32 mouse cellular contexts compared by ENCODE assay signal in the genomic region with DNA sequence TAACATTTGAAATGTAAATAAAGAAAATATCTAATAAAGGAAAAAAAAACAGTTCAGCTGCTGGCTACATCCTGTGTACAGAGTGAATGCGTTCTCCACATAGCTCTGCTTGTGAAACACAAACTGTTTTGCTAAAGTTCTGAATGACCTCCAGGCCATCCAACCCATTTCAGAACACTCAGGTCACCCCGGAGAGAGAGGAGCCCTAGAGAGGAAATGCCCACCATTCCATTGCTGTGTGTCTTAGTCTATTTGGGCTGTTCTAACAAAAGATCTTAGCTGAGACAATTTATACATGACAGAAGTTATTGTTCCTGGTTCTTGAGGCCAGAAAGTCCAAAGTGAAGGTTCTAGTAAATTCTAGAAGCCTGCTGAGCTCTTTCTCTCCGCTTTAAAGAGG. TPM values are rescaled to one million over a fixed set of nuclear protein-coding genes. Genes with fewer than 3 reads are reported as not detected.
DNase-seq lines count a peak whose midpoint lies in the region; TF ChIP-seq lines count a peak whose summit lies in the region.
"Had no signal": no experiment of that assay in that cellular context is flagged by ENCODE, and none has a peak within 500 bp of the region (broad histone marks: within the 10 kb centered on the region; RNA-seq: fewer than 3 reads in every experiment).

No protein-coding gene starts in this region.

- no peaks in the 10 kb centered on the region for H3K36me3 ChIP-seq in kidney, adult 2 months (ENCODE audit: control insufficient read depth, insufficient read depth, low read length)
- H3K36me3 ChIP-seq: forebrain, embryonic 12.5 days; hindbrain, embryonic 13.5 days; limb, embryonic 12.5 days; liver, embryonic 13.5 days; midbrain, embryonic 10.5 days; stomach, embryonic 15.5 days had no signal

- H3K4me1 ChIP-seq in kidney, adult 2 months (ENCODE audit: control insufficient read depth, insufficient read depth, low read length), result no peaks in the 10 kb centered on the region
- H3K4me1 ChIP-seq in embryonic fibroblast, embryonic 13.5 days (ENCODE audit: control insufficient read depth, insufficient read depth, low read length), result 0 out of 2 replicates have a peak, but pooled peaks cover 3% of the 10 kb centered on the region
- H3K4me1 ChIP-seq: forebrain, embryonic 12.5 days; hindbrain, embryonic 13.5 days; limb, embryonic 12.5 days; liver, embryonic 13.5 days; midbrain, embryonic 10.5 days; stomach, embryonic 15.5 days had no signal

- H3K27me3 ChIP-seq in kidney, adult 2 months (replicated peaks; ENCODE audit: control insufficient read depth, insufficient read depth, low read length), result no peaks in the 10 kb centered on the region
- H3K27me3 ChIP-seq: CH12.LX; forebrain, embryonic 12.5 days; hindbrain, embryonic 13.5 days; limb, embryonic 12.5 days; liver, embryonic 13.5 days; Patski; stomach, embryonic 15.5 days had no signal

- H3K27ac ChIP-seq in kidney, adult 2 months (ENCODE audit: insufficient read depth, low read depth, low read length), result peak overlapping the region; percentile 42; the same call in 1 of the 2 replicates
- peak overlapping the region; percentile 21; the same call in 1 of the 2 replicates for H3K27ac ChIP-seq in embryonic fibroblast, embryonic 13.5 days (ENCODE audit: insufficient read depth, low read length)
- H3K27ac ChIP-seq: forebrain, embryonic 12.5 days; hindbrain, embryonic 13.5 days; left cerebral cortex, adult 2 months; limb, embryonic 12.5 days; liver, embryonic 13.5 days; midbrain, embryonic 10.5 days; stomach, embryonic 15.5 days had no signal

- TF ChIP-seq CTCF in kidney, adult 2 months (conservative IDR thresholded peaks at IDR 0.05; ENCODE audit: insufficient read depth, insufficient read length, low read depth, low read length), result no peak
- no peak for TF ChIP-seq CTCF in embryonic fibroblast, embryonic 13.5 days (IDR thresholded peaks at IDR 0.05; ENCODE audit: borderline replicate concordance, insufficient read depth, low read length)

- no peak overlapping the region for H3K4me3 ChIP-seq in kidney, adult 2 months (ENCODE audit: insufficient read depth, low read depth, low read length)
- H3K4me3 ChIP-seq in embryonic fibroblast, embryonic 13.5 days (ENCODE audit: insufficient read depth, low read length), result no peak overlapping the region
- H3K4me3 ChIP-seq: forebrain, embryonic 12.5 days; hindbrain, embryonic 13.5 days; left cerebral cortex, adult 2 months; limb, embryonic 12.5 days; liver, embryonic 13.5 days; midbrain, embryonic 10.5 days; stomach, embryonic 15.5 days had no signal

- 49% methylated on average over 3 of the region's 3 CpGs for WGBS in kidney, adult 2 months

- no peak for TF ChIP-seq POLR2A in kidney, adult 2 months (IDR thresholded peaks at IDR 0.05; ENCODE audit: low read depth, low read length)
- no peak for TF ChIP-seq POLR2A in embryonic fibroblast, embryonic 13.5 days (IDR thresholded peaks at IDR 0.05; ENCODE audit: low read depth, low read length)

- DNase-seq in kidney, adult 2 months, result peak; percentile 62
- no peak for DNase-seq in kidney, postnatal 4 days
- DNase-seq in lung, postnatal 10 days, result peak; percentile 29
- DNase-seq in lung, postnatal 14 days, result no peak
- DNase-seq in kidney, postnatal 14 days, result peak; percentile 39
- DNase-seq in thymus, postnatal 14 days, result no peak
- no peak for DNase-seq in gastrocnemius, adult 18-20 months (ENCODE audit: low spot score)
- DNase-seq: adrenal gland, postnatal 25 days; cerebellum, adult 18-20 months; cerebellum, postnatal 14 days; gastrocnemius, postnatal 25 days; heart, adult 18-20 months; heart, postnatal 4 days; liver, embryonic 13.5 days; lung, embryonic 14.5 days; right cerebral cortex, postnatal 25 days had no signal

RNA-seq across cellular contexts. Expression of gene Aldh8a1, which starts 49.4 kb away (rescaled TPM):
- polyA plus RNA-seq in kidney, adult 2 months (2012; rRNA removed), result 238 and 267 TPM in 2 replicates
- polyA plus RNA-seq in embryonic fibroblast, embryonic 13.5 days (2011; ENCODE audit: insufficient read length, low read depth, missing spikeins), result not detected in 2 replicates
- total RNA-seq in gastrocnemius, adult 18-20 months (2021), result not detected
- total RNA-seq: gastrocnemius, postnatal 25 days; heart, adult 18-20 months; heart, postnatal 4 days; layer of hippocampus, postnatal 14 days; megakaryocyte progenitor cell, adult 5-6 weeks had no signal
- polyA plus RNA-seq: C2C12; embryonic facial prominence, embryonic 14.5 days; forebrain, embryonic 12.5 days; heart, postnatal 0 days; hindbrain, embryonic 13.5 days; limb, embryonic 12.5 days; lung, embryonic 14.5 days; midbrain, embryonic 16.5 days; neural tube, embryonic 11.5 days had no signal

Comparison
In these comparisons a context has a peak if more than half of its experiments do, and no peak if none do; other contexts are left out.
1. DNase-seq: peak in kidney, adult 2 months (single experiment), lung, postnatal 10 days (single experiment) and kidney, postnatal 14 days (single experiment); none in kidney, postnatal 4 days (0 of 2), lung, postnatal 14 days (single experiment), thymus, postnatal 14 days (single experiment) and gastrocnemius, adult 18-20 months (single experiment).
2. RNA of gene Aldh8a1, which starts 49.4 kb away (polyA plus RNA-seq): 238 to 267 TPM in kidney, adult 2 months; not detected in embryonic fibroblast, embryonic 13.5 days; every median in the first group is over 100 times any median in the second.